Comparison of ENCODE assay signal across 7 mouse cellular contexts in genomic region chr5:129941495-129942045, GRCm38 (mm10). TPM values are rescaled to one million over a fixed set of nuclear protein-coding genes. Genes with fewer than 3 reads are reported as not detected.
DNase-seq lines count a peak whose midpoint lies in the region; ATAC-seq lines count a peak whose summit lies in the region.

TSS of gene Vkorc1l1 (plus strand) at chr5:129941970.

- H3K4me1 ChIP-seq in embryonic facial prominence, embryonic 12.5 days = peaks cover 2% of the 10 kb centered on the region; the same call in 1 of the 2 replicates
- no peaks in the 10 kb centered on the region for H3K4me1 ChIP-seq in limb, embryonic 11.5 days (ENCODE audit: control insufficient read depth, insufficient read depth, low read length)
- H3K4me1 ChIP-seq in midbrain, embryonic 14.5 days (ENCODE audit: control insufficient read depth, insufficient read depth, low read length) = peaks cover 4% of the 10 kb centered on the region; the same call in 1 of the 2 replicates

- no peaks in the 10 kb centered on the region for H3K27me3 ChIP-seq in embryonic facial prominence, embryonic 12.5 days
- no peaks in the 10 kb centered on the region for H3K27me3 ChIP-seq in limb, embryonic 11.5 days (ENCODE audit: control insufficient read depth, insufficient read depth, low read length)
- H3K27me3 ChIP-seq in midbrain, embryonic 14.5 days (ENCODE audit: control insufficient read depth, insufficient read depth, low read length) = no peaks in the 10 kb centered on the region

- no peaks in the 10 kb centered on the region for H3K9me3 ChIP-seq in embryonic facial prominence, embryonic 12.5 days
- H3K9me3 ChIP-seq in limb, embryonic 11.5 days (ENCODE audit: control insufficient read depth, low read length) = no peaks in the 10 kb centered on the region
- no peaks in the 10 kb centered on the region for H3K9me3 ChIP-seq in midbrain, embryonic 14.5 days (ENCODE audit: control insufficient read depth, low read length)

- WGBS in embryonic facial prominence, embryonic 12.5 days = under 1% methylated on average over 51 of the region's 59 CpGs
- WGBS in limb, embryonic 11.5 days = under 1% methylated on average over 58 of the region's 59 CpGs
- 1% methylated on average over 59 of the region's 59 CpGs for WGBS in midbrain, embryonic 14.5 days

- peak within 1 kb of the TSS; percentile 90 for H3K9ac ChIP-seq in embryonic facial prominence, embryonic 12.5 days
- H3K9ac ChIP-seq in limb, embryonic 11.5 days (ENCODE audit: low read length) = peak within 1 kb of the TSS; percentile 78
- peak within 1 kb of the TSS; percentile 84 for H3K9ac ChIP-seq in midbrain, embryonic 14.5 days (replicated peaks; ENCODE audit: low read length)

- peak within 1 kb of the TSS; percentile 79 for H3K4me2 ChIP-seq in embryonic facial prominence, embryonic 12.5 days (replicated peaks)
- peak within 1 kb of the TSS; percentile 61 for H3K4me2 ChIP-seq in limb, embryonic 11.5 days (ENCODE audit: low read depth, severe bottlenecking)
- peak within 1 kb of the TSS; percentile 83 for H3K4me2 ChIP-seq in midbrain, embryonic 14.5 days (ENCODE audit: low read length)

- peak within 1 kb of the TSS; percentile 91 for H3K4me3 ChIP-seq in embryonic facial prominence, embryonic 12.5 days
- peak within 1 kb of the TSS; percentile 72 for H3K4me3 ChIP-seq in limb, embryonic 11.5 days (ENCODE audit: low read depth, low read length)
- peak within 1 kb of the TSS; percentile 78 for H3K4me3 ChIP-seq in midbrain, embryonic 14.5 days (replicated peaks; ENCODE audit: low read depth, low read length)

- peak; percentile 99 for DNase-seq in adrenal gland, postnatal 25 days
- peak; percentile 100 for DNase-seq in heart, adult 11 months
- DNase-seq in kidney, adult 18-20 months = peak; percentile 98
- peak; percentile 99 for DNase-seq in limb, embryonic 11.5 days (ENCODE audit: low spot score)
- DNase-seq in midbrain, embryonic 14.5 days = peak; percentile 100
- peak; percentile 99 for DNase-seq in spleen, adult 18-20 months

- ATAC-seq in embryonic facial prominence, embryonic 12.5 days (ENCODE audit: insufficient number of reproducible peaks, insufficient read depth, low FRiP score, low TSS enrichment) = peak; percentile 98
- ATAC-seq in limb, embryonic 11.5 days (ENCODE audit: insufficient number of reproducible peaks, low FRiP score, low TSS enrichment, low read depth) = peak; percentile 98
- peak; percentile 94 for ATAC-seq in midbrain, embryonic 14.5 days (ENCODE audit: low FRiP score, low TSS enrichment)

- H3K36me3 ChIP-seq in embryonic facial prominence, embryonic 12.5 days = peaks cover 9% of the 10 kb centered on the region; the same call in 1 of the 2 replicates
- no peaks in the 10 kb centered on the region for H3K36me3 ChIP-seq in limb, embryonic 11.5 days (ENCODE audit: control insufficient read depth, insufficient read depth, low read length)
- H3K36me3 ChIP-seq in midbrain, embryonic 14.5 days (ENCODE audit: control insufficient read depth, insufficient read depth, low read length) = 0 out of 2 replicates have a peak, but pooled peaks cover 2% of the 10 kb centered on the region

- peak within 1 kb of the TSS; percentile 72 for H3K27ac ChIP-seq in embryonic facial prominence, embryonic 12.5 days
- no peak within 1 kb of the TSS; the same call in 1 of the 2 replicates for H3K27ac ChIP-seq in limb, embryonic 11.5 days (replicated peaks; ENCODE audit: low read depth, low read length)
- peak within 1 kb of the TSS; percentile 70 for H3K27ac ChIP-seq in midbrain, embryonic 14.5 days (replicated peaks; ENCODE audit: low read depth, low read length)

RNA-seq across cellular contexts. Expression of gene Vkorc1l1, which starts in this region (rescaled TPM):
- total RNA-seq in adrenal gland, postnatal 25 days (2021) = 27.7 and 30.8 TPM in 2 replicates
- polyA plus RNA-seq in embryonic facial prominence, embryonic 12.5 days (2016; fragmentation: Nextera tagmentation; extraction: Ambion mirVana) = 35.1 and 35.8 TPM in 2 replicates
- polyA plus RNA-seq in limb, embryonic 11.5 days (2014; fragmentation: Nextera tagmentation; extraction: Ambion mirVana) = 28.9 and 35.1 TPM in 2 replicates
- polyA plus RNA-seq in midbrain, embryonic 14.5 days (2014; fragmentation: Nextera tagmentation; extraction: Ambion mirVana) = 26.5 and 31.3 TPM in 2 replicates
